Mouse (Mus musculus) testis, adult 2 months (tissue): Measurements from ENCODE around the gene Chst12. TPM values are rescaled to one million over a fixed set of nuclear protein-coding genes. Genes with fewer than 3 reads are reported as not detected.
A peak's percentile ranks its signal among the peaks of the same experiment; 100 is the strongest.
"Not testable (repeated sequence)": the region's sequence is repeated elsewhere in the genome, so short reads cannot be mapped to it uniquely, and the experiment has no call there.

Experiments
- H3K27ac ChIP-seq: fragments of 200-500 bp; 2 replicates; pipeline ENCODE4 v1.5.1; 2012; ENCODE audit warnings: low read depth, low read length; ENCODE audit not compliant: control insufficient read depth, insufficient read depth
- H3K27me3 ChIP-seq: fragments of 200-500 bp; 2 replicates; pipeline ENCODE4 v1.6.1; 2012; ENCODE audit warnings: mild to moderate bottlenecking, low read length, moderate library complexity; ENCODE audit not compliant: control insufficient read depth, insufficient read depth
- H3K36me3 ChIP-seq: fragments of 200-500 bp; 2 replicates; pipeline ENCODE4 v1.6.1; 2012; ENCODE audit warnings: mild to moderate bottlenecking, low read length; ENCODE audit not compliant: control insufficient read depth, insufficient read depth
- H3K4me1 ChIP-seq: fragments of 200-500 bp; 2 replicates; pipeline ENCODE4 v1.6.1; 2012; ENCODE audit warnings: low read length; ENCODE audit not compliant: control insufficient read depth, insufficient read depth
- H3K4me3 ChIP-seq: fragments of 200-500 bp; 2 replicates; pipeline ENCODE4 v1.5.1; 2012; ENCODE audit warnings: low read depth, mild to moderate bottlenecking, low read length, moderate library complexity, mixed read lengths; ENCODE audit not compliant: control insufficient read depth
- CTCF ChIP-seq: fragments of 200-500 bp; IDR thresholded peaks from 2 replicates; pipeline ENCODE4 v1.5.1; 2012; ENCODE audit warnings: low read depth, mild to moderate bottlenecking, inconsistent platforms, low read length, moderate library complexity; ENCODE audit not compliant: control insufficient read depth, insufficient read depth, insufficient replicate concordance
- POLR2A ChIP-seq: fragments of 200-500 bp; IDR thresholded peaks from 2 replicates; pipeline ENCODE4 v1.6.1; 2012; ENCODE audit warnings: low read depth, mild to moderate bottlenecking, inconsistent platforms, low read length, moderate library complexity; ENCODE audit not compliant: control insufficient read depth
- polyA plus RNA-seq: library from polyadenylated mRNA; depleted of rRNA; stranded (reverse); fragments of >200 nt; gene quantifications from 2 replicates; pipeline ENCODE4 v1.2.3, GENCODE M21; 2012; rRNA removed

Gene Chst12
- polyA plus RNA-seq: 2.1 and 2.4 TPM in 2 replicates

- H3K4me1 ChIP-seq: peaks cover 20% of the 10 kb centered on the region
- peak within 1 kb of the TSS; percentile 74 for H3K4me3 ChIP-seq
- H3K27me3 ChIP-seq: no peaks in the 10 kb centered on the region
- no peaks in the 10 kb centered on the region for H3K36me3 ChIP-seq
- TF ChIP-seq POLR2A (peak; percentile 62), CTCF (peak; percentile 2; the same call in 1 of the 2 replicates)
- H3K27ac ChIP-seq: peak within 1 kb of the TSS; percentile 2; the same call in 1 of the 2 replicates
Measured at GRCm38 (mm10) chr5:140505208-140505780, at the start of gene Chst12. Gene Chst12 (plus strand): TSS chr5:140505550.

GRCm38 (mm10) chr5:140461476-140461875 is 43.9 kb upstream of the Chst12 start:
- Histone ChIP-seq H3K36me3 (no peaks in the 10 kb centered on the region), H3K4me1 (no peaks in the 10 kb centered on the region), H3K27me3 (no peaks in the 10 kb centered on the region), H3K27ac (no peak overlapping the region), H3K4me3 (no peak overlapping the region)
- TF ChIP-seq POLR2A: no peak
- no peak for TF ChIP-seq CTCF

DNA sequence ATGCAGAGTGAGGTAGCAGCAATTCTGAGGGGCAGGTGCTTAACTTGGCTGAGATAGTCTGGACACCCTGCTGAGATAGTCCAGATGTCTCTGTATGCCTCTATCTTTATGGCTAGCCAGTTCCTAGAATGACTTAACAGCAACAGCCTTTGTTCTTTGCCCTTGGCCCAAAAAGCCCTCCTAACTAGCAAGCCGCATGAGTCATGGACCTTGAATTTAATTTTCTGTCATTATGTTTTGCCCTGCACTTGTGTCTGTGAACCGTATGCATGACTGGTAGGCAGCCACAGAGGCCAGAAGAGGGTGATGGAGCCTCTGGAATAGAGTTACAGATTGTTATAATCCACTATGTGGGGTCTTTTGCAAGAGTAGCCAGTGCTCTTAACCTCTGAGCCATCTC is 42.2 kb upstream of the Chst12 start:
- H3K4me1 ChIP-seq, H3K27me3 ChIP-seq, H3K4me3 ChIP-seq, H3K36me3 ChIP-seq, H3K27ac ChIP-seq: not testable (repeated sequence)

DNA sequence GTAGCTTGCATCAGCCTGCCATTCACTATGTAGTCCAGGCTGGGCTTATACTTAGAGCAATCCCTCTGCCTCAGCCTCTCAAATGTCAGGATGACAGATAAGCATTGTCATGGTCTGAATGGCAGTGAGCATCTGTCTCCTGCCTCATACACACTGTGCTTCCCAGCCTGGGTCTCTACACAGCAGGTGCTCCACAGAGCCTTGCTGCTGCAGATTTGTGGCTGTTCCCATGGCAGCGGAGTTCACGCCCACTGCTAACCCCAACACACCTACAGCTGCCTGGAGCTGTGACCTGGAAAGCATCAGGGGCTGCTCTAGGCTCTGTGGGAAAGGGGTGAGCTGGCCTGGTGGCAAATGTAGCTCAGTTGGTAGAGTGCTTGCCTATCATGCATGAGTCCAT is 40.4 kb upstream of the Chst12 start:
- TF ChIP-seq POLR2A (no peak), CTCF (no peak)
- Histone ChIP-seq H3K27ac (no peak overlapping the region), H3K4me1 (peaks cover 15% of the 10 kb centered on the region), H3K27me3 (no peaks in the 10 kb centered on the region), H3K36me3 (no peaks in the 10 kb centered on the region), H3K4me3 (no peak overlapping the region)

DNA sequence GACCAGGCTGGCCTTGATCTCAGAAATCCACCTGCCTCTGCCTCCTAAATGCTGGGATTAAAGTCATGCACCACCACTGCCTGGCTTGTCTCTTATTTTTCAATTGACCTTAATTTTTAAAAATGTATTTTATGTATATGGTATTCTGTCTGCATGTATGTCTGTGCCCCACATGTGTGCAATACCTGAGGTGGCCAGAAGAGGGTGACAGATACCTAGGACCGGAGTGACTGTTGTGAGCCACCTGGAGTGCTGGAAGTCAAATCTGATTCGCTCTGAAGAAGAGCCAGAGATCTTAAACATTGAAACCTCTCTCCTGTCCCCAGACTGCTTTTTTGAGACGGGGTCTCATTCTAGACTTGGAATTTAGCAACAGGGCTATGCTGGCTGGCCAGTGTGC is 33.0 kb upstream of the Chst12 start:
- H3K27ac ChIP-seq: no peak overlapping the region
- no peaks in the 10 kb centered on the region for H3K27me3 ChIP-seq
- H3K4me1 ChIP-seq: peaks cover 15% of the 10 kb centered on the region
- no peaks in the 10 kb centered on the region for H3K36me3 ChIP-seq
- TF ChIP-seq POLR2A: no peak
- peak; percentile 61; the same call in 1 of the 2 replicates for TF ChIP-seq CTCF
- H3K4me3 ChIP-seq: no peak overlapping the region

- Histone ChIP-seq H3K36me3 (no peaks in the 10 kb centered on the region), H3K27ac (no peak overlapping the region), H3K4me1 (peaks cover 2% of the 10 kb centered on the region; the same call in 1 of the 2 replicates), H3K4me3 (no peak overlapping the region), H3K27me3 (no peaks in the 10 kb centered on the region)
- no peak for TF ChIP-seq POLR2A
- no peak for TF ChIP-seq CTCF
Measured at GRCm38 (mm10) chr5:140481458-140481857, 23.9 kb upstream of the Chst12 start.

DNA sequence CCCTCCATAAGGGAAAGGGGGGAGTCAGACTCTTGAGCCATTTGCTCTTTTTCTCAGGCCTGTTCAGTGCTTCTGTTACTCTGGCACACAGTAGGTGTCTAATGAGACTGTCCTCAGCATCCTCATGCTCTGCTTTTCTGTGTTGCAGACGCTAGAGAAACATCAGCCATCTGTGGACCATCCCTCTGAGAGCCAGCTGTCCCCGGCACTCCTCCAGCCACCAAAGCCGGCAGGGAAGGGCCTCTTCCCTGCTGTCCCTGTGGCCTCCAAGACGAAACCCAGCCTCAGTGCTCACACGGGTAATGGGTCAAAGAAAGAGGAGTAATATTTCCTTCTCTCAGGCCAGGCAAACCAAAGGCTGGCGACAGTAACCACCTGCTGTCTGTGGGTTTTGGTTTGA is 14.2 kb upstream of the Chst12 start:
- Histone ChIP-seq H3K27me3 (no peaks in the 10 kb centered on the region), H3K4me1 (no peaks in the 10 kb centered on the region), H3K36me3 (no peaks in the 10 kb centered on the region), H3K27ac (no peak overlapping the region), H3K4me3 (no peak overlapping the region)
- TF ChIP-seq POLR2A (no peak), CTCF (no peak)
